Mouse (Mus musculus): ENCODE data around the gene Lysmd2.

- TF ChIP-seq CTCF (IDR thresholded peaks at IDR 0.05; ENCODE audit: low read depth, low read length) = no peak
- TF ChIP-seq GATA1 (IDR thresholded peaks at IDR 0.05; ENCODE audit: borderline replicate concordance, low read length) = no peak
- TF ChIP-seq POLR2AphosphoS5 (IDR thresholded peaks at IDR 0.05; ENCODE audit: insufficient replicate concordance, low read depth, low read length) = no peak
These were observed 7.4 kb downstream of the Lysmd2 start for GRCm38 (mm10) chr9:75632902-75633301.

Measured in G1E (cell line).